ENCODE assay signal across 9 mouse cellular contexts in genomic region chr9:48675151-48675790, GRCm38 (mm10).
A peak's percentile ranks its signal among the peaks of the same experiment; 100 is the strongest.
DNase-seq lines count a peak whose midpoint lies in the region; ATAC-seq and TF ChIP-seq lines count a peak whose summit lies in the region.
"Had no signal": no experiment of that assay in that cellular context is flagged by ENCODE, and none has a peak within 500 bp of the region (broad histone marks: within the 10 kb centered on the region; RNA-seq: fewer than 3 reads in every experiment).

No protein-coding gene starts in this region.

- peaks cover 8% of the 10 kb centered on the region for H3K4me1 ChIP-seq in liver, adult 2 months (ENCODE audit: control insufficient read depth, insufficient read depth, low read length)
- peaks cover 8% of the 10 kb centered on the region for H3K4me1 ChIP-seq in liver, embryonic 12.5 days

- TF ChIP-seq POLR2A in liver, adult 2 months (IDR thresholded peaks at IDR 0.05; ENCODE audit: extremely low read depth, insufficient read depth, low read length): no peak

- H3K4me2 ChIP-seq in liver, embryonic 12.5 days: no peak overlapping the region

- 21% methylated on average over 11 of the region's 11 CpGs for WGBS in liver, adult 2 months
- 47% methylated on average over 11 of the region's 11 CpGs for WGBS in liver, embryonic 12.5 days (ENCODE audit: insufficient replicate concordance)

- H3K27me3 ChIP-seq in liver, adult 2 months (ENCODE audit: control insufficient read depth, insufficient read depth, low read length): no peaks in the 10 kb centered on the region
- peaks cover 27% of the 10 kb centered on the region for H3K27me3 ChIP-seq in liver, embryonic 12.5 days (replicated peaks)

- no peak for ATAC-seq in liver, embryonic 12.5 days

- H3K9ac ChIP-seq in liver, adult 2 months (ENCODE audit: low read depth, low read length): no peak overlapping the region
- no peak overlapping the region for H3K9ac ChIP-seq in liver, embryonic 12.5 days
- H3K9ac ChIP-seq: liver, embryonic 14.5 days had no signal

- DNase-seq in adrenal gland, postnatal 14 days: peak; percentile 43
- no peak for DNase-seq in adrenal gland, postnatal 4 days (ENCODE audit: low spot score in 2 of 2)
- DNase-seq in liver, adult 2 months (ENCODE audit: extremely low read depth, low read depth, low spot score): peak; percentile 63
- DNase-seq in kidney, adult 8-10 months: peak; percentile 35 to 36
- DNase-seq in lung, postnatal 36 days: peak; percentile 60
- no peak for DNase-seq in thymus, postnatal 14 days
- no peak for DNase-seq in right cerebral cortex, postnatal 4 days

- H3K36me3 ChIP-seq in liver, adult 2 months (ENCODE audit: control insufficient read depth, insufficient read depth, low read length): no peaks in the 10 kb centered on the region
- H3K36me3 ChIP-seq in liver, embryonic 12.5 days: no peaks in the 10 kb centered on the region

- H3K9me3 ChIP-seq in liver, embryonic 12.5 days (replicated peaks): no peaks in the 10 kb centered on the region

- no peak overlapping the region for H3K4me3 ChIP-seq in liver, adult 2 months (ENCODE audit: insufficient read depth, low read depth, low read length)
- no peak overlapping the region for H3K4me3 ChIP-seq in liver, embryonic 12.5 days

- no peak for TF ChIP-seq CTCF in liver, adult 2 months (IDR thresholded peaks at IDR 0.05; ENCODE audit: low read depth, low read length)

- peaks cover 8% of the 10 kb centered on the region for H3K79me2 ChIP-seq in liver, adult 2 months (ENCODE audit: control insufficient read depth, insufficient read depth, low read length)

- H3K27ac ChIP-seq in liver, adult 2 months (replicated peaks; ENCODE audit: insufficient read depth, low read depth, low read length): no peak overlapping the region
- no peak overlapping the region for H3K27ac ChIP-seq in liver, embryonic 12.5 days
- H3K27ac ChIP-seq: liver, embryonic 14.5 days had no signal

Comparison
In these comparisons a context has a peak if more than half of its experiments do, and no peak if none do; other contexts are left out.
1. DNase-seq: peak in adrenal gland, postnatal 14 days (single experiment), liver, adult 2 months (single experiment), kidney, adult 8-10 months (2 of 2) and lung, postnatal 36 days (single experiment); none in adrenal gland, postnatal 4 days (0 of 2), thymus, postnatal 14 days (single experiment) and right cerebral cortex, postnatal 4 days (single experiment).